Mouse (Mus musculus): Measurements from ENCODE around the gene Stfa2l1.
"Not testable (repeated sequence)": the region's sequence is repeated elsewhere in the genome, so short reads cannot be mapped to it uniquely, and the experiment has no call there.

The Stfa2l1 gene

GRCm38 (mm10) chr16:36156402-36156975 is at the start of gene Stfa2l1:
Stfa2l1 (plus strand) TSS chr16:36156811.
- DNase-seq: no peak

- DNase-seq: not testable (repeated sequence)
Observed at GRCm38 (mm10) chr16:36111486-36111885, 45.1 kb upstream of the Stfa2l1 start.

GRCm38 (mm10) chr16:36115751-36116150 is 40.9 kb upstream of the Stfa2l1 start:
- not testable (repeated sequence) for DNase-seq

GRCm38 (mm10) chr16:36128092-36128491 is 28.5 kb upstream of the Stfa2l1 start:
- DNase-seq: no peak

GRCm38 (mm10) chr16:36131141-36131540 is 25.5 kb upstream of the Stfa2l1 start, which contains the start of gene Csta1:
Csta1 (minus strand) TSS chr16:36131241.
- no peak for DNase-seq

- DNase-seq: no peak
Observed at GRCm38 (mm10) chr16:36138201-36138600, 18.4 kb upstream of the Stfa2l1 start.

- not testable (repeated sequence) for DNase-seq
Observed at GRCm38 (mm10) chr16:36167841-36168240, 11.2 kb downstream of the Stfa2l1 start.

- DNase-seq: no peak
Observed at GRCm38 (mm10) chr16:36176108-36176507, 19.5 kb downstream of the Stfa2l1 start.

- DNase-seq: no peak
Observed at GRCm38 (mm10) chr16:36179910-36180309, 23.3 kb downstream of the Stfa2l1 start.

- not testable (repeated sequence) for DNase-seq
Observed at GRCm38 (mm10) chr16:36183912-36184311, 27.3 kb downstream of the Stfa2l1 start, which contains the start of gene Gm5483. Gm5483 (plus strand) TSS chr16:36184212.

- DNase-seq: no peak
Observed at GRCm38 (mm10) chr16:36199226-36199625, 42.6 kb downstream of the Stfa2l1 start.

- DNase-seq: no peak
Observed at GRCm38 (mm10) chr16:36203846-36204245, 47.2 kb downstream of the Stfa2l1 start.

- DNase-seq: not testable (repeated sequence)
Observed at GRCm38 (mm10) chr16:36205684-36206083, 49.1 kb downstream of the Stfa2l1 start.

- DNase-seq: no peak
Observed at GRCm38 (mm10) chr16:36209967-36210453, 53.4 kb downstream of the Stfa2l1 start, which contains the start of gene Gm5416. Gm5416 (plus strand) TSS chr16:36210403.

Data from right cerebral cortex, postnatal 14 days (tissue).